Mouse (Mus musculus): ENCODE data around the gene Rras2. TPM values are rescaled to one million over a fixed set of nuclear protein-coding genes. Genes with fewer than 3 reads are reported as not detected.
A peak's percentile ranks its signal among the peaks of the same experiment; 100 is the strongest.

Gene Rras2
- polyA plus RNA-seq, 1 experiment from 2014 or later, result 63.2 TPM

- Histone ChIP-seq H3K9ac (ENCODE audit: low read length) (no peak overlapping the region), H3K27ac (replicated peaks in 1 of 2; ENCODE audit: control insufficient read depth in 1 of 2, insufficient read depth in 1 of 2, low read depth in 2 of 2, low read length in 2 of 2) (no peak overlapping the region), H3K27me3 (ENCODE audit: control insufficient read depth, insufficient read depth, low read length) (no peaks in the 10 kb centered on the region), H3K4me1 (ENCODE audit: control insufficient read depth in 2 of 2, insufficient read depth in 2 of 2, low read length in 2 of 2) (peaks cover 13 to 35% of the 10 kb centered on the region in 2 experiments), H3K36me3 (ENCODE audit: control insufficient read depth, insufficient read depth, low read length) (no peaks in the 10 kb centered on the region), H3K9me3 (ENCODE audit: control insufficient read depth, low read length) (no peaks in the 10 kb centered on the region), H3K4me3 (ENCODE audit: control insufficient read depth in 1 of 2, insufficient read depth in 1 of 2, low read depth in 1 of 2, low read length in 2 of 2) (no peak overlapping the region), H3K4me2 (ENCODE audit: low read length) (no peak overlapping the region)
- 70% methylated on average over 2 of the region's 2 CpGs for WGBS
- no peak for ATAC-seq (ENCODE audit: insufficient number of reproducible peaks, insufficient read depth, low FRiP score, low read depth)
Measured at GRCm38 (mm10) chr7:114114284-114114683, 3.3 kb downstream of the Rras2 start.

DNA sequence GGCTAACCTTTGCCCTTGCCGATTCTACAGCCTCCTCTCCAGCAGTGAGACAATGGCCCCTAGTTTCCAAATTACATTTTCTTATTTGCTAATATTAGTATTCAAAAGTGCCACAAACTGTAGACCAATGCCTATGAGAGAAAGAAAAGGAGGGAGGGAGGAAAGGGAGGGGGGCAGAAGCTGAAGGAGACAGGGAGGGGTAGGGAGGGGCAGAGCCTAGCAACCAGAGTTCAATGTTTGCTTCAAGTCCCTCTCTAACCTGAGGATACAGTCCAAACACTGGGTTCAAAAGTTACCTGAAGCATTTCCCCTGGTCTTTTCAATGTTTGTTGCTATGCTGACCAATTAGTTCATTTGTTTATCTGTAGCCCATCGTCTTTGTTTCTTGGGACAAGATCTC, 7.1 kb downstream of the Rras2 start:
- Histone ChIP-seq H3K27ac (replicated peaks in 1 of 2; ENCODE audit: control insufficient read depth in 1 of 2, insufficient read depth in 1 of 2, low read depth in 2 of 2, low read length in 2 of 2) (no peak overlapping the region), H3K4me2 (ENCODE audit: low read length) (no peak overlapping the region), H3K36me3 (ENCODE audit: control insufficient read depth, insufficient read depth, low read length) (no peaks in the 10 kb centered on the region), H3K27me3 (ENCODE audit: control insufficient read depth, insufficient read depth, low read length) (no peaks in the 10 kb centered on the region), H3K9me3 (ENCODE audit: control insufficient read depth, low read length) (no peaks in the 10 kb centered on the region), H3K4me1 (ENCODE audit: control insufficient read depth in 2 of 2, insufficient read depth in 2 of 2, low read length in 2 of 2) (peaks cover 15 to 43% of the 10 kb centered on the region in 2 experiments), H3K9ac (ENCODE audit: low read length) (no peak overlapping the region), H3K4me3 (ENCODE audit: control insufficient read depth in 1 of 2, insufficient read depth in 1 of 2, low read depth in 1 of 2, low read length in 2 of 2) (no peak overlapping the region)
- ATAC-seq (ENCODE audit: insufficient number of reproducible peaks, insufficient read depth, low FRiP score, low read depth), result no peak
- 76% methylated on average over 2 of the region's 2 CpGs for WGBS

DNA sequence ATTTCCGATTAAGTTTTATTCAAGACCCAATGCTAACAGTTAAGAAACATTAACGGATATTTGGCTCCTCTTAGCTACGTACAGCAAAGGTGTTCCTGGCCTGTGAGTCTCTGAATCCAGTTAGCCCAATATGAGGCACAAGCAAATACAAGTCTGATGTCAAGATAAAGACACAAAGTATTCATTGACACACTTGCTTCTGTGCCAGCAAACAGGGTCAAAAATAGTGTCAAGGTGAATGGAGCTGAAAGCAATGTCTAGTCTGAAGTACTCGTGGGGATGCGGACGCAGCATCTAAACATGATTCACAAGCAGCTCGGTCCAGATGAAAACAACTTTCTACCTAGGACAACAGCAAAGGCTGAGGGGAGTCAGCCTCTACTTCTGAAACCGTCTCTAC, 11.7 kb downstream of the Rras2 start:
- Histone ChIP-seq H3K4me1 (ENCODE audit: control insufficient read depth in 2 of 2, insufficient read depth in 2 of 2, low read length in 2 of 2) (peaks cover 26 to 73% of the 10 kb centered on the region in 2 experiments), H3K4me2 (ENCODE audit: low read length) (peak overlapping the region; percentile 45), H3K9ac (ENCODE audit: low read length) (no peak overlapping the region), H3K36me3 (ENCODE audit: control insufficient read depth, insufficient read depth, low read length) (no peaks in the 10 kb centered on the region), H3K9me3 (ENCODE audit: control insufficient read depth, low read length) (no peaks in the 10 kb centered on the region), H3K4me3 (ENCODE audit: control insufficient read depth in 1 of 2, insufficient read depth in 1 of 2, low read depth in 1 of 2, low read length in 2 of 2) (no peak overlapping the region), H3K27me3 (ENCODE audit: control insufficient read depth, insufficient read depth, low read length) (no peaks in the 10 kb centered on the region), H3K27ac (replicated peaks in 1 of 2; ENCODE audit: control insufficient read depth in 1 of 2, insufficient read depth in 1 of 2, low read depth in 2 of 2, low read length in 2 of 2) (peak overlapping the region; percentile 58 to 72)
- no peak for ATAC-seq (ENCODE audit: insufficient number of reproducible peaks, insufficient read depth, low FRiP score, low read depth)
- 48% methylated on average over 8 of the region's 8 CpGs for WGBS

DNA sequence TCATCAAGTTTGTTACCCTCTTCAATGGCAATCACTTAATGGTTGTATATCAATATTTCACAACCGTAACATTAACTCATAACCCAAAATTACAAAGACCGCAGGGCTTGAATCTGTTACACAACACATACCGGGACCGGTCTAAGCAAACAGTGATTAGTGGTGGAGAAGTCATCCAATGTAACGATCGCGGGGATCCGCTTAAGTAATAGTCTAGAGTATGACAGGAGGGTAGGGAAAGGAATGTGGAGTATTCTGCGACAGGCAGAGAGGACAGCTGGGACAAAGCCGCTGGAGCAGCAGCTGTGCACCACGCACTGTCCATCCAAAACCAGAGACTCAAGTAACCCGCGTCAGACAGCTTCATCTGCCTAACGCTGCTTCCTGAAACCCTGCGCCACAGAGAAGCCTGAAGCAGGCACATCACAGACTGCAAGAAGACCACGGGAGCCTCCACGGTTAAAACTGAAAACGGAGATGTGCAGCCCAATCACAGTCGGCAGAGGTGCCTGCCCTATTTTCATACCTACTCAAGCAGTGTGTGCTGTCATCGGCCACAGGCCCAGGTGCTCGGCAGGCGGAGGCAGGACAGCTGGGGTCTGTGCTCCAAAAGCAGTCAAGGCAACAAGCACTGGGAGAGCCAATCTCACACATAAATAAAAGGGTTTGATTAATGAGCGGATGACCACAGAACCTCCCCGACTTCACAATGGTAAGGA, 13.8 kb downstream of the Rras2 start:
- no peaks in the 10 kb centered on the region for H3K36me3 ChIP-seq (ENCODE audit: control insufficient read depth, insufficient read depth, low read length)
- peak overlapping the region; percentile 0 to 34; a peak in 3 of 4 replicates for H3K27ac ChIP-seq (replicated peaks in 1 of 2; ENCODE audit: control insufficient read depth in 1 of 2, insufficient read depth in 1 of 2, low read depth in 2 of 2, low read length in 2 of 2)
- no peak overlapping the region for H3K4me3 ChIP-seq (ENCODE audit: control insufficient read depth in 1 of 2, insufficient read depth in 1 of 2, low read depth in 1 of 2, low read length in 2 of 2)
- peak overlapping the region; percentile 38 for H3K9ac ChIP-seq (ENCODE audit: low read length)
- H3K4me1 ChIP-seq (ENCODE audit: control insufficient read depth in 2 of 2, insufficient read depth in 2 of 2, low read length in 2 of 2), result peaks cover 28 to 76% of the 10 kb centered on the region in 2 experiments
- H3K27me3 ChIP-seq (ENCODE audit: control insufficient read depth, insufficient read depth, low read length), result no peaks in the 10 kb centered on the region
- WGBS, result 54% methylated on average over 24 of the region's 24 CpGs
- ATAC-seq (ENCODE audit: insufficient number of reproducible peaks, insufficient read depth, low FRiP score, low read depth), result no peak
- no peaks in the 10 kb centered on the region for H3K9me3 ChIP-seq (ENCODE audit: control insufficient read depth, low read length)
- H3K4me2 ChIP-seq (ENCODE audit: low read length), result peak overlapping the region; percentile 46

DNA sequence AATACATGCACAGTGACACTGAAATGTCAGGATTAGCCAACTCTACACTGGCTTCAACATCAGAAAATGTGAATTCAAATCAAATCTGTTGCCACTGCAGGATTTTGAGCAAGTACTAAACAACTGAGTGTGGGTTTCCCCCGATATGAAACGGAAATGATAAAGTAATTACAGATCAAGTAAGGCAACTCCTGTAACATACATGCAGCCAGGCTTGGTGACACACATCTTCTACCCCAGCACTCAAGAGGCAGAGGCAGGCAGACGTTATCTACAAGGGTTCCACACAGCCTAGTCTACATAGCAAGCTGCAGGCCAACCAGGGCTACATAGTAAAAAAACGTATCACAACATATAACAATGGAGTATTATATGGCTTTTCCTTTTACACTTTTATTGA, 14.4 kb downstream of the Rras2 start:
- Histone ChIP-seq H3K36me3 (ENCODE audit: control insufficient read depth, insufficient read depth, low read length) (no peaks in the 10 kb centered on the region), H3K27ac (replicated peaks in 1 of 2; ENCODE audit: control insufficient read depth in 1 of 2, insufficient read depth in 1 of 2, low read depth in 2 of 2, low read length in 2 of 2) (no peak overlapping the region), H3K4me3 (ENCODE audit: control insufficient read depth in 1 of 2, insufficient read depth in 1 of 2, low read depth in 1 of 2, low read length in 2 of 2) (no peak overlapping the region), H3K9ac (ENCODE audit: low read length) (no peak overlapping the region), H3K9me3 (ENCODE audit: control insufficient read depth, low read length) (no peaks in the 10 kb centered on the region), H3K4me2 (ENCODE audit: low read length) (no peak overlapping the region), H3K4me1 (ENCODE audit: control insufficient read depth in 2 of 2, insufficient read depth in 2 of 2, low read length in 2 of 2) (peaks cover 25 to 78% of the 10 kb centered on the region in 2 experiments), H3K27me3 (ENCODE audit: control insufficient read depth, insufficient read depth, low read length) (no peaks in the 10 kb centered on the region)
- 76% methylated on average over 4 of the region's 4 CpGs for WGBS
- no peak for ATAC-seq (ENCODE audit: insufficient number of reproducible peaks, insufficient read depth, low FRiP score, low read depth)

DNA sequence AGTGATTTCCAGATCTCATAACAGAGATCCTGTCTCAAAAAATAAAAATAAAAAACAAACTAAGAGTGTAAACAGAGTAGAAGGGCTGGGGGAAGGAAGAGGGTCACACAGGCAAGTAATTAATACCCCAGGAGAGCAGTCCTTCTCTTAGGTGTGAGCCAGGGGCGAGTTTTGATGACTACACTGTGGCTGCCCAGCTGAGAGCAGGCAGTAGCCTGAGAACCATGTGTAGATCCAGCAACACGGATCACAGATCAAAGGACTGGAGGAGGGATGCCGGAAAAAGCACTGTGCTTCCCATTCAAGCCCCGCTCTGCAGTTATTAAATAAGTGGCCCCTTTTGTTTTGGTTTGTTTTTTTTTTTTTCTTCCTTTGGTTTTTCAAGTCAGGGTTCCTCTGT, 15.0 kb downstream of the Rras2 start:
- Histone ChIP-seq H3K4me2 (ENCODE audit: low read length) (no peak overlapping the region), H3K4me1 (ENCODE audit: control insufficient read depth in 2 of 2, insufficient read depth in 2 of 2, low read length in 2 of 2) (peaks cover 25 to 76% of the 10 kb centered on the region in 2 experiments), H3K4me3 (ENCODE audit: control insufficient read depth in 1 of 2, insufficient read depth in 1 of 2, low read depth in 1 of 2, low read length in 2 of 2) (no peak overlapping the region), H3K27me3 (ENCODE audit: control insufficient read depth, insufficient read depth, low read length) (no peaks in the 10 kb centered on the region), H3K27ac (replicated peaks in 1 of 2; ENCODE audit: control insufficient read depth in 1 of 2, insufficient read depth in 1 of 2, low read depth in 2 of 2, low read length in 2 of 2) (no peak overlapping the region), H3K9ac (ENCODE audit: low read length) (no peak overlapping the region), H3K36me3 (ENCODE audit: control insufficient read depth, insufficient read depth, low read length) (no peaks in the 10 kb centered on the region), H3K9me3 (ENCODE audit: control insufficient read depth, low read length) (no peaks in the 10 kb centered on the region)
- 49% methylated on average over 4 of the region's 4 CpGs for WGBS
- ATAC-seq (ENCODE audit: insufficient number of reproducible peaks, insufficient read depth, low FRiP score, low read depth), result no peak

- no peaks in the 10 kb centered on the region for H3K9me3 ChIP-seq (ENCODE audit: control insufficient read depth, low read length)
- H3K27me3 ChIP-seq (ENCODE audit: control insufficient read depth, insufficient read depth, low read length), result no peaks in the 10 kb centered on the region
- H3K4me2 ChIP-seq (ENCODE audit: low read length), result no peak overlapping the region
- no peak overlapping the region for H3K9ac ChIP-seq (ENCODE audit: low read length)
- no peak for ATAC-seq (ENCODE audit: insufficient number of reproducible peaks, insufficient read depth, low FRiP score, low read depth)
- 33% methylated on average over 3 of the region's 3 CpGs for WGBS
- H3K36me3 ChIP-seq (ENCODE audit: control insufficient read depth, insufficient read depth, low read length), result no peaks in the 10 kb centered on the region
- no peak overlapping the region; a peak in 1 of 4 replicates for H3K27ac ChIP-seq (replicated peaks in 1 of 2; ENCODE audit: control insufficient read depth in 1 of 2, insufficient read depth in 1 of 2, low read depth in 2 of 2, low read length in 2 of 2)
- H3K4me1 ChIP-seq (ENCODE audit: control insufficient read depth in 2 of 2, insufficient read depth in 2 of 2, low read length in 2 of 2), result peaks cover 23 to 74% of the 10 kb centered on the region in 2 experiments
- no peak overlapping the region for H3K4me3 ChIP-seq (ENCODE audit: control insufficient read depth in 1 of 2, insufficient read depth in 1 of 2, low read depth in 1 of 2, low read length in 2 of 2)
Measured at GRCm38 (mm10) chr7:114101412-114101811, 16.2 kb downstream of the Rras2 start.

Measured in heart, embryonic 14.5 days (tissue).